Mouse (Mus musculus) liver, postnatal 0 days (tissue): Measurements from ENCODE around the gene Gm13090.

Experiments
- CTCF ChIP-seq: sonication (generic); IDR thresholded peaks from 2 replicates; pipeline ENCODE4 v1.5.1; 2016; ENCODE audit warnings: antibody characterized with exemption, low read depth
- EP300 ChIP-seq: IDR thresholded peaks from 2 replicates; pipeline ENCODE4 v1.6.1; 2016; ENCODE audit warnings: antibody characterized with exemption, low read depth, mild to moderate bottlenecking

GRCm38 (mm10) chr4:151044944-151045570 lies 44.3 kb upstream of the Gm13090 start:
- TF ChIP-seq CTCF = no peak
- TF ChIP-seq EP300 = no peak
